Mouse (Mus musculus): ENCODE measurements around the gene Gm11172. TPM values are rescaled to one million over a fixed set of nuclear protein-coding genes. Genes with fewer than 3 reads are reported as not detected.
A peak's percentile ranks its signal among the peaks of the same experiment; 100 is the strongest.

Gene Gm11172
- polyA plus RNA-seq, 1 experiment from 2014 or later: not detected

DNA sequence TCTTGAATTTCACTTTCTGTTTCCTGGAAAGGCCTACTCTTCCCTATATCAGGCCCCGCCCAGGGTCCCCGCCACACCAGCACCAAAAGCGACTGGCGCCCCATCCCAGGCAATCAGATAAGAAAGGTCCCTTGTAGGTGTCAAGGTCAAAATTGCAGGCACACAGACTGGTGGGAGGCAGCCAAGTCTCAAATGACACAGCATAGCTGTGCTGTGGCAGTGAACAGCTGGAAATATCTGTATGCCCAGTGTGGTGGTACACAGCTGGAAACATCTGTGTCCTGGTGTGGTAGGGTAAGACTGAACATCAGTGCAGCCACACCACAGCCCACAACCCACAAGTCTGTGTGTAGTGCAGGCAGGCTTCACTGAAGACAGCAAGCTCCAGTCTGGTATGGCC lies 2.1 kb downstream of the Gm11172 start:
- Histone ChIP-seq H3K9me3 (replicated peaks) (no peaks in the 10 kb centered on the region), H3K9ac (no peak overlapping the region), H3K4me3 (replicated peaks) (no peak overlapping the region), H3K36me3 (replicated peaks) (no peaks in the 10 kb centered on the region), H3K4me1 (replicated peaks) (peaks cover 8% of the 10 kb centered on the region), H3K27me3 (peaks cover 14% of the 10 kb centered on the region; the same call in 1 of the 2 replicates), H3K27ac (replicated peaks) (no peak overlapping the region), H3K4me2 (no peak overlapping the region)
- 22% methylated on average over 4 of the region's 4 CpGs for WGBS (ENCODE audit: insufficient replicate concordance)
- no peak for ATAC-seq (ENCODE audit: insufficient read depth)

DNA sequence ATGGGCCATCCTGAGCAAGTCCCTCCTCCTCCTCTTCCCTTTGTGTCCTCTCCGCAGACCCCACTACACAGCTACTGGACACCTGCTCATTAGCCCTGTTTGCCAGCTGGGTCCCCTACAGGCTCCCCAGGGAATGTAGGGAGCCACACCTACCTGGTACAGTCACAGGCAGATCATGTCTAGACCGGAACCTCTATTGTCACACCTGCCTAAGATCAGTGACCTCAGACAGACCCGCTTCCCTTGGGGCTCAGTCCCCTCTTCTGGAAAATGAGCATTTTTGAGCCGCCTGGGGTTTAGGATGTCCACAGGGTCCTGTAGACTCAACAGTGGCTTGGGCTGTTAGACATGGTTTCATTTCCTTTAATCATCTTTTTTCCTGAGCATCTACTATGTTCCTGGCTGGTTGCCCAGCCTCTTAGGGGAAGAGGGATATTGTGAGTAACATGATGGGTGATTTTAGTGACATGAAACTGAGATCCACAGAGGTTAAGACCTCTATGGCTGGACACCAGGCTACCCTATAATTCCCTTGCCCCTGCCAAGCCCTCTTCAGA lies 5.9 kb downstream of the Gm11172 start:
- ATAC-seq (ENCODE audit: insufficient read depth): no peak
- 63% methylated on average over 4 of the region's 4 CpGs for WGBS (ENCODE audit: insufficient replicate concordance)
- no peak overlapping the region for H3K27ac ChIP-seq (replicated peaks)
- no peak overlapping the region for H3K9ac ChIP-seq
- H3K27me3 ChIP-seq: no peaks in the 10 kb centered on the region; the same call in 1 of the 2 replicates
- H3K4me3 ChIP-seq (replicated peaks): no peak overlapping the region
- no peak overlapping the region for H3K4me2 ChIP-seq
- H3K36me3 ChIP-seq (replicated peaks): no peaks in the 10 kb centered on the region
- no peaks in the 10 kb centered on the region for H3K9me3 ChIP-seq (replicated peaks)
- H3K4me1 ChIP-seq (replicated peaks): peaks cover 8% of the 10 kb centered on the region

DNA sequence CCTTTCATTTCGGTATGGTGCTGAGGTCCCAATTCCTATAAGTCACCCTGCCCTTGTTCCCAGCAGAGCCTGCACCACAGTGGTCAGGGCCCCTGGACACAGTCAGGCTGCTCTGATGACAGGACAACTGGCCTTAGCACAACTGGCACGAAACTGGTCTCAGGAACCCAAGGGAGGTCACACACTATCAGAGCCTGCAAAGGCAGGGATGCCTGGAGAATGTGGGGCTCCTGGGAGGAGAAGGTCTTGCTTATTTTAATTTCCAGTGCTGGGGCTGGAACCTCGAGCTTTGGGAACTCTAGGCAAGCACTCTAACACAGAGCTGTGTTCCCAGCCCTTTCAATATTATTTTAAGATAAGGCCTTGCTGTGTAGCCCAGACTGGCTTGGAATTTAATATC lies 7.3 kb downstream of the Gm11172 start:
- no peaks in the 10 kb centered on the region for H3K9me3 ChIP-seq (replicated peaks)
- peaks cover 2% of the 10 kb centered on the region for H3K4me1 ChIP-seq (replicated peaks)
- no peaks in the 10 kb centered on the region; the same call in 1 of the 2 replicates for H3K27me3 ChIP-seq
- no peak overlapping the region for H3K9ac ChIP-seq
- 47% methylated on average over 3 of the region's 3 CpGs for WGBS (ENCODE audit: insufficient replicate concordance)
- H3K27ac ChIP-seq (replicated peaks): no peak overlapping the region
- no peak overlapping the region for H3K4me3 ChIP-seq (replicated peaks)
- no peaks in the 10 kb centered on the region for H3K36me3 ChIP-seq (replicated peaks)
- no peak overlapping the region for H3K4me2 ChIP-seq
- no peak for ATAC-seq (ENCODE audit: insufficient read depth)

DNA sequence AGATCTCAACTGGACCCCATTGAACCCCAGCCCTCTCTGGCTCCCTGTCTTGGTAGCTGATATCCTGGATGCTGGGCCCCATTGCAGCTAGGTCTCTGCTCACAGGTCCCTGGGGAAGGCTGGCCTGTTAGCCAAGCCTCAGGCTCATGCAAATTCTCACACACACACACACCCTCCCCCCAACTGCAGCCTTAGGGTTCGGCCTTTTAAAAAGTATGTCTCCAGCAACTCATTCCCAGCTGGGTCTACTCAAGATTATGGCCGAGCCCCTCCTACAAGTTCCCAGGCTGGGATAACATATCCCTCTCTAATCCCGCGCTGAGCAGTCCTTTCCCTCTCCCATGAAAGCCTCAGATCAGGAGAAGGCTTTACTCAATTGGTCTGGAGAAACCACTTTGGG lies 8.7 kb downstream of the Gm11172 start:
- no peak for ATAC-seq (ENCODE audit: insufficient read depth)
- Histone ChIP-seq H3K9ac (no peak overlapping the region), H3K9me3 (replicated peaks) (no peaks in the 10 kb centered on the region), H3K27ac (replicated peaks) (no peak overlapping the region), H3K36me3 (replicated peaks) (no peaks in the 10 kb centered on the region), H3K4me2 (no peak overlapping the region), H3K4me3 (replicated peaks) (no peak overlapping the region), H3K4me1 (replicated peaks) (no peaks in the 10 kb centered on the region), H3K27me3 (peaks cover 1% of the 10 kb centered on the region; the same call in 1 of the 2 replicates)
- 60% methylated on average over 4 of the region's 4 CpGs for WGBS (ENCODE audit: insufficient replicate concordance)

DNA sequence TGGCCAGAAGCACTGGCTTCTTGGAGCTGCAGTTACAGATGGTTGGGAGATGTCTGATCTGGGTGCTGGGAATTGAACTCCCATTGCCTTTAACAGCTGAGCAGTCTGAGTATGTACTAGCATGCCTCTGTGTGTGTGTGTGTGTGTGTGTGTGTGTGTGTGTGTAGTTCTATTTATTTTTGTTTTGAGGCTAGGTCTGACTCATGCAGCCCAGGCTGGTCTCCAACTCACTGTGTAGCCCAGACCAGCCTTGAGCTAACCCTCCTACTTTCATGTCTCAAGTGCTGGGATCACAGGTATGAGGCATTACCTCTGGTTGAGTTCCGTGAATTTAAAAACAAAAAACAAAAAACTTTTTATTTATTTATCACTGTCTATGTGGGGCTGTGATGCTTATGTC lies 11.8 kb downstream of the Gm11172 start:
- Histone ChIP-seq H3K36me3 (replicated peaks) (no peaks in the 10 kb centered on the region), H3K27me3 (peaks cover 7% of the 10 kb centered on the region; the same call in 1 of the 2 replicates), H3K9ac (no peak overlapping the region), H3K4me2 (no peak overlapping the region), H3K27ac (replicated peaks) (no peak overlapping the region), H3K9me3 (replicated peaks) (no peaks in the 10 kb centered on the region), H3K4me3 (replicated peaks) (no peak overlapping the region), H3K4me1 (replicated peaks) (no peaks in the 10 kb centered on the region)
- WGBS (ENCODE audit: insufficient replicate concordance): 54% methylated on average over 1 of the region's 1 CpGs
- no peak for ATAC-seq (ENCODE audit: insufficient read depth)

DNA sequence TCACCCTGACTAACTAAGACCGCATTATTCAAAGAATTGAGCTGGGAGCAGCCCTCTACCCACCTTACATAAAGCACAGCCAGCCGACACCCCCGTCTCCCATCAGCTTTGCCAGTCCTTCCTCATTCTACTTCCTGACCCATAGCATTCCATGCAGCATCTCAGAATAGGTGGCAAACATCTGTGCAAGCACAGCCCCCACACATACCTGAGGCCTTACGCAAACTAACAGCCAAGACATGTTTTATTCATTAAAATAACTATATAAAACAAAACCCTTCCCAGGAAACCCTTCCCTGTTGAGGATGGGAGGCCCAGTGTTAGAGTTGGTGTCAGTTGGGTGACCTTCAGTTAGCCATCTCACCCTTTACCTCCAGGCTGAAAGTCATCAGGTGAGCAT lies 13.1 kb downstream of the Gm11172 start:
- Histone ChIP-seq H3K4me1 (replicated peaks) (no peaks in the 10 kb centered on the region), H3K4me3 (replicated peaks) (no peak overlapping the region), H3K36me3 (replicated peaks) (no peaks in the 10 kb centered on the region), H3K4me2 (no peak overlapping the region), H3K27me3 (peaks cover 7% of the 10 kb centered on the region; the same call in 1 of the 2 replicates), H3K27ac (replicated peaks) (no peak overlapping the region), H3K9me3 (replicated peaks) (no peaks in the 10 kb centered on the region), H3K9ac (no peak overlapping the region)
- 69% methylated on average over 4 of the region's 4 CpGs for WGBS (ENCODE audit: insufficient replicate concordance)
- no peak for ATAC-seq (ENCODE audit: insufficient read depth)

DNA sequence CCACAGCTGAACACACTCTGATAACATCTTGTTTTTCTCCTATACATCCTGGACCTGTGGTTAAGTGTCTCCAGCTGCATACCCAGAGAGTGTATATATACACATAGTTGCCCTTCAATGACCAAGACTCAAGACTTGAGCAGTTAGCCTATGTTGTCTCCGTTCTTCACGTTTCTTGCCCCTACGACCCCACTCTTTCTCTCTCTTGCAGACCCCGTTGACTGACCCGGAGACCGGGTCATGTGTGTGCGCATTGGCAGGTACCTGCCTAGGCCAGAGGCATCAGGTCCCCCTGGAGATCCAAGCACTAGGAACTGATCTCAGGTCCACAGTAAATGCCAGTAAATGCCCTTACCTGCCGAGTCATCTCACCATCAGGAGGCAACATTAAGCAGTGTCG lies 14.6 kb downstream of the Gm11172 start:
- H3K4me3 ChIP-seq (replicated peaks): no peak overlapping the region
- no peak for ATAC-seq (ENCODE audit: insufficient read depth)
- WGBS (ENCODE audit: insufficient replicate concordance): 64% methylated on average over 9 of the region's 9 CpGs
- H3K4me1 ChIP-seq (replicated peaks): no peaks in the 10 kb centered on the region
- no peaks in the 10 kb centered on the region for H3K36me3 ChIP-seq (replicated peaks)
- no peak overlapping the region for H3K9ac ChIP-seq
- no peak overlapping the region for H3K4me2 ChIP-seq
- H3K27me3 ChIP-seq: 0 out of 2 replicates have a peak, but pooled peaks cover 7% of the 10 kb centered on the region
- no peak overlapping the region for H3K27ac ChIP-seq (replicated peaks)
- H3K9me3 ChIP-seq (replicated peaks): no peaks in the 10 kb centered on the region

DNA sequence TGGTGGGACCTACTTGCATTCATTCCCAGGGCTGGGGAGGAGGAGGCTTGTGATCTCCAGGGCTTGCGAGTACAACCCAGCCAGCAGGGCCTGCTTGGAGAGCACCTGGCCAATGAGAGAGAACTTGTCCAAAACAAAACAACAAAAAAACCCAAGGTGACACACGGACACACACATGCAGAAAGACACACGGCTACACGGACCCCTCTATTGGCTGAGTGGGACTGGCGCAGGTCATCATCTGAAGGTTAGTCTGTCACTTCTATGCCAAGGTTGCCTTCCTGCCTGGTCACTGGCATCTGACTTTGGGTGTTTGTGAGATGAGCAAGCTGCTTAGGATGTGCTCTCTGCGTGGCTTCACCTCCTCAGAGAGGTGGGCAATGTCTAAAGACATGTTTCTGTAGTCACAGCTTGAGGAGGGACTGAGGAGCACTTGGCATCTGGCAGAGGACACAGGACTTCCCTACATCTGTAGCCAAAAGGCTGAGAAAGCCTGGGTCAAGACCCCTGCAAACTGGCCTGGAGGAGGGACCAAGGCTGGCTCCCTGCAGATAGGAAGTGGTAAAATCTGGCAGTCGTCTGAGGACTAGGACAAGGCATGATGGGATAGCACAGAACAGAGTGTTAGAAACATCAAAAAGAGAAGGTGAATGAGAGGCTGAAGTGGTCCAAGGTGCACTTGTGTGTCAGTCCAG lies 15.2 kb downstream of the Gm11172 start:
- Histone ChIP-seq H3K4me3 (replicated peaks) (no peak overlapping the region), H3K4me2 (no peak overlapping the region), H3K27me3 (0 out of 2 replicates have a peak, but pooled peaks cover 7% of the 10 kb centered on the region), H3K36me3 (replicated peaks) (no peaks in the 10 kb centered on the region), H3K9ac (no peak overlapping the region), H3K27ac (replicated peaks) (no peak overlapping the region), H3K4me1 (replicated peaks) (no peaks in the 10 kb centered on the region), H3K9me3 (replicated peaks) (no peaks in the 10 kb centered on the region)
- ATAC-seq (ENCODE audit: insufficient read depth): no peak
- 56% methylated on average over 7 of the region's 7 CpGs for WGBS (ENCODE audit: insufficient replicate concordance)

DNA sequence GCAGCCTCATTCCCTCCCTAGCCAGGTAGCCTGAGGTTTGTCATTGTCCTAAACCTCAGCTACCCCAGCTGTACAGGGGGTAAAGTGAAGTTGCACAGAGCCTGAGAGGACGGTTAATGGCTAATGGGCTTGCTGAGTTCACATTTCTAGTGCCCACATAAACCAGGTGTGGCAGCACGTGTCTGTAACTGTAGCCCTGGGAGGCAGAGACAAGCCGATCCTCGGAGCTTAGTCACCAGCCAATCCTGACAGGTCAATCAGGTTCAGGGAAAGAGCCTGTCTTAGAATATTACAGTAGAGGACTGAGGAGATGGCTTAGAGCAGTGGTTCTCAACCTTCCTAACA lies 15.7 kb downstream of the Gm11172 start:
- Histone ChIP-seq H3K9ac (no peak overlapping the region), H3K27me3 (0 out of 2 replicates have a peak, but pooled peaks cover 7% of the 10 kb centered on the region), H3K4me3 (replicated peaks) (no peak overlapping the region), H3K9me3 (replicated peaks) (no peaks in the 10 kb centered on the region), H3K4me1 (replicated peaks) (no peaks in the 10 kb centered on the region), H3K36me3 (replicated peaks) (no peaks in the 10 kb centered on the region), H3K27ac (replicated peaks) (no peak overlapping the region), H3K4me2 (no peak overlapping the region)
- WGBS (ENCODE audit: insufficient replicate concordance): 66% methylated on average over 4 of the region's 4 CpGs
- no peak for ATAC-seq (ENCODE audit: insufficient read depth)

DNA sequence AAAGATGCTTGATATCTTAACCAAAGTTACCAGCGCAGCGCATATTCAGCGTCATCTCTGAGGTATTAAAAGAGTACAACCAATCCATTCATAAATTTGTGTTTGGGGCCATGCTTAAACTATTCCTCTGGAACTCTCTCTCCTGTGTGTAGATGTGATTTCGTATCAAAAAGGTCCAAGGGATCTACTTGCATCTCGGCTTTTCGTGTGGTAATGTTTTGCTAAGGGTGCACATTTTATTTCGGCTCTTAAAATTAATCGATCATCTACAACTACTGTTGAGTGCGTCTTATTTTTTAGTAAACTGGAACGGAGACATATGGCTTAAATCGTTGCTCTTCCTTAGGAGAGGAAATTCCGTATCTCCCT lies 21.8 kb downstream of the Gm11172 start:
- Histone ChIP-seq H3K27me3 (0 out of 2 replicates have a peak, but pooled peaks cover 8% of the 10 kb centered on the region), H3K36me3 (replicated peaks) (no peaks in the 10 kb centered on the region), H3K4me3 (replicated peaks) (peak overlapping the region; percentile 90), H3K9me3 (replicated peaks) (no peaks in the 10 kb centered on the region), H3K4me1 (replicated peaks) (peaks cover 49% of the 10 kb centered on the region), H3K27ac (replicated peaks) (no peak overlapping the region), H3K9ac (peak overlapping the region; percentile 76), H3K4me2 (peak overlapping the region; percentile 99)
- WGBS (ENCODE audit: insufficient replicate concordance): 8% methylated on average over 12 of the region's 12 CpGs
- no peak for ATAC-seq (ENCODE audit: insufficient read depth)

DNA sequence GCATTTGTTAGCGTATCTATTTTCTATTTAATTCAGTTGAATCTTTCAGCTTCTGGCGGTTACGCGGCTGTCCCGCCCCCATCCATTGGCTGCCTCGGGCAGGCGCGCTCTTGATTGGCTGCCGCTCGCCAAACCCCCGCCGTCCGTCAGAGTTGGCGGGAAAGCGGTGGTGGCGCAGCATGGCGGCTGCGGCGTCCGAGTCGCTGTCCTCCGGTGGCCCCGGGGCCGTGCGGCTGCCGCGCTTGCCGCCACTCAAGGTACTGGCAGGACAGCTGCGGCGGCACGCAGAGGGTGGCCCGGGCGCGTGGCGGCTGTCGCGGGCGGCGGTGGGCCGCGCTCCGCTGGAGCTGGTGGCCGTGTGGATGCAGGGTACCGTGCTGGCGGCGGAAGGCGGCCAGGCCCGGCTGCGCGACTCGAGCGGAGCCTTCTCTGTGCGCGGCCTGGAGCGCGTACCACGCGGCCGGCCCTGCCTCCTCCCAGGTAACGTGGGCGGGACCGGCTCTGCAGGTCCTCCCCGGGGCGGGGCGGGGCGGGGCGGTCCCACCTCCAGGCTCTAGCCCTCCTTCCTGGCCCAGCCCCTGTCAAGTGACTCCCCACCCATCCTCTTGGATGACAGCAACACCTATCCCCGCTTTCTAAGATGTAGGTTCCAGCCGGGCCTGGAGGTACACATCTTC lies 22.3 kb downstream of the Gm11172 start, which contains the start of gene Rmi2:
TSS of gene Rmi2 (plus strand) at position 149 of the 677 bp plus-strand sequence.
- H3K4me2 ChIP-seq: peak within 1 kb of the TSS; percentile 99
- H3K4me3 ChIP-seq (replicated peaks): peak within 1 kb of the TSS; percentile 90
- peak within 1 kb of the TSS; percentile 76 for H3K9ac ChIP-seq
- H3K27me3 ChIP-seq: 0 out of 2 replicates have a peak, but pooled peaks cover 8% of the 10 kb centered on the region
- H3K4me1 ChIP-seq (replicated peaks): peaks cover 52% of the 10 kb centered on the region
- H3K9me3 ChIP-seq (replicated peaks): no peaks in the 10 kb centered on the region
- H3K27ac ChIP-seq (replicated peaks): peak within 1 kb of the TSS; percentile 87
- peaks cover under 1% of the 10 kb centered on the region; the same call in 1 of the 2 replicates for H3K36me3 ChIP-seq (replicated peaks)
- WGBS (ENCODE audit: insufficient replicate concordance): under 1% methylated on average over 69 of the region's 69 CpGs
- ATAC-seq (ENCODE audit: insufficient read depth): peak; percentile 95
